Mouse (Mus musculus): ENCODE measurements at regions not wholly inside any gene's neighbourhood (a gene's known extent, or its start where the extent isn't known, plus 50 kb on each side); places are given as distances from the start of the nearest gene placed in this dataset.

DNA sequence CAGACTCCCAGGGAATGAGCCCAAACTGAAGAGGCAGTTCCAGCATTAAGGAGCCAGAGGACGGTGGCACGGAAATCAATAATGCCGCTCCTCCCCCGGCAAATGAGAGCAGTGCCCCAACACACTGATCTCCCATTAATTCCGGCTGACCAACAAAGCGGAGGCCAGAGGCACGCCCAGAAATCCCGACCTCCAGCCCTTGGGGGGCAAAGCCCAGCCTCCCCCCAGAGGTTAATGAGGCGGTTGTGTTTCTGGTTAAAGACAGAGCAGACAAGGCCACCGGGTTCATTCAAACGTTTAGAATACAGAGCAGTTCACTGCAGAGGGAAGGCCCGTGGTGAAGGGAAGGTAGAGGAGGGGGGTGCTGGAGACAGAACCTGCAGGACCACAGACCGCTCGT lies 149.9 kb upstream of the Tshz3 start:
- no peak for DNase-seq (ENCODE audit: low spot score in 2 of 2)

DNA sequence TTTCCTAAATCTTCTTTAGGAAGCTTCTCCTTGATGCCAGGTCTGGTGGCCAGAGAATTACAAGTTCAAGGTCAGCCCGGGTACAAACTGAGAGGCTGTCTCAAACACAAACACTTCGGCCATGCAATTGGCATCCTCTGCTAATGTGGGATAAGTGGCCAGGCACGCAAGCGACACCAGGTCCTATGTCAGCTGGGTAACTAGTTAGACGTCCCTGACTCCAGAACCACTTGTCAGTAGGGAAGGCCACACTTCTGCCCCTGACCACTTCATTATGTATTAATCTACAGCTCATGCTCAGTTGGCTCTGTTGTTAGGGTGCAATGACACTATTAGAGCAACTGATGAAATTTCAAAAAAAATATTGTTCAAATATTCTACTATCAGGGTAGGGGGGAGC lies 149.5 kb upstream of the Tshz3 start:
- no peak for DNase-seq (ENCODE audit: low spot score in 2 of 2)

DNA sequence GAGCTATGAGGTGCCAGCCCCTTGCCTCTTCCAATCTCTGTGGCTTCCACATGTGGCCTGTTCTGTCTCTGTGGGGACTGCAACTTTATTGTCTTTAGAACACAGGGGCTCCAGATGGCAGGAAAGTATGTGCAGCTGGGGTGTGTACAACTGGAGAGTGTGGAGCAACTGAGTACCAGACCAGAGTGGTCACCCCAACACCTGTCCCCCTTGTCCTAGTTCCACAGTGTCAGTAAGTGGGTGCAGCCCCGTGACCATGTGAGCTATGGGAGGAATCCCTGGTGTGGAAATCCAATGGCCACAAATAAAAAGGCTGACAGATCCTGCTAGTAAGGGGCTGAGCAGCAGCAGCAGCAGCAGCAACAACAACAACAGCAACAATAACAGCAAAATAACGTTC lies 126.9 kb upstream of the Tshz3 start:
- no peak for DNase-seq (ENCODE audit: low spot score in 2 of 2)

DNA sequence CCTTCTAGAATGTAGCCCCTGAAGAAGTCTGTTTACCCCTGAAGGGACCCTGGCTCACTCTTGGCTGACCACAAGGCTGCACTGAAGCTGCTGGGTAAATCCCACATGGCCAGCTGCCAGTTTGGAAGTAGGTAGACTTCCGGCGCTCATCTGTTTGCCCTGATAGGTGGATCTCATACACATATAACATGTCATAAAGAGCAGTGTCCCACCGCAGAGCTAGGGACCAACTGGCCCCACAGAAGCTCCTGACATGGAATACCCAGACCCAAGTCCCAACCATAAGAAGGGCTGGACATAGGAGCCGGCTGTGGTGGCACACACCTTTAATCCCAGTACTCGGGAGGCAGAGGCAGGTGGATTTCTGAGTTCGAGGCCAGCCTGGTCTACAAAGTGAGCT lies 115.8 kb upstream of the Tshz3 start:
- no peak for DNase-seq (ENCODE audit: low spot score in 2 of 2)

DNA sequence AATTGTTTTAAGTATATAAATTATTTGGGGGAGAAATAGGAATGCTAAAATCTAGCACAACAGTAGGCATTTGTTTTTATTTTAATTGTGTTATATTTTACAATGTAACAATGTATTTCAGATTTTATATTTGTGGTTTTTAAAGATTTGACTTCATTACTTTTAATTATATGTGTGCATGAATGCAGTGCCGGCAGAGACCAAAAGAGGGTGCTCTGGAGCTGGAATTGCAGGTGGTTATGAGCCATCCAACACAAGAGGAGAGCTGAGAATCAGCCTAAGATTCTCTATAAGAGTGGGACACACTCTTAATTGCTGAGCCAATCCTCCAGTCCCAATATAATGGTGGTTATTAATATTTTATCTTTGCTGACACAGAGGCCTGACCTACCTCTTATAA lies 112.9 kb upstream of the Tshz3 start:
- DNase-seq (ENCODE audit: low spot score in 2 of 2) = no peak

DNA sequence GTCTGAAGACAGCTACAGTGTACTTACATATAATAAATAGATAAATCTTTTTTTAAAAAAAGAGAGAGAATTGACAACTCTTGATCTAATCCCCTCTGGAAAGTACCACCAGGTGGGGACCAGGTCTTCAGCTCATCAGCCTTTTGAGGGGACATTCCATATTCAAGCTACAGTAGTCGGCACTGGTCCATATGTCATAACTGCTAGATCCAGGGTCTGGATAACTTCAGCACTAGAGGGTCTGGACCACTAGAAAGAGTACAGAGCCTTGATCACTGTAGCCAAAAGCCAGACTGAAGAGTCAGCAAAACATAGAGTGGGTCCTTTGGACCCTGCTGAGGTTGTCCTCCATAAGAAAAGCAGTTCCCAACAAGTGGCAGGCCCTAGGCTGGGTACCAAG lies 106.4 kb upstream of the Tshz3 start:
- no peak for DNase-seq (ENCODE audit: low spot score in 2 of 2)

DNA sequence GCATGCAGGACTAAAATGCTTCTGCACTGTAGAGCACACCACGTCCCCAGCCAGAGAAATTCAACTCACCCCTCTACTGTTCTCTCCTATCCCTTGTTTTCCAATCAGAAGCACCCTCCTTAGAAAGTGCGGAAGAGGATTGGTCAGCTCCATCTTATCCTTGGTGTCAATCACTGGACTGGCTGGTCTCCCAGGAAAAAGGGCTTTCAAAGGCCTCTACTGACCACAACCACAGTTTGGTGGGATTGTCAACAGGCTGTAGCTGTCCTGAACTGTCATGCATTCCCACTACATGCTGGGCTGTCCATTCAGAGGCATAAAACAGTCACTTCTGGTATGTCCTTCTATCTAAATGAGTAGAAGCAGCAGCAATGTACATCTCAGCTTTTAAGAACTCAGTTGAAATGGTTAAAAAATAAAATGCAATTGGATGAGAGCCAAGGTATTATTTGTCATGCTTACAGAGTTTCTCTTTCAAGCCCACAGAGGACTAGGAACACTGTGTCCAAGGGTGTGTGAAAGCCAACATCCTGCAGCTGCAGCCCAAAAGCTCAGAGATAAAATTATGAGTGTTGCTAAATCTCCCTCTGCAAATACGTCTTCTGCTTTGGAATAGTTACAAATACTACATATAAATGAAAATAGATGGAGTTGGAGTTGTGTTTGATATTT lies 101.2 kb upstream of the Tshz3 start:
- DNase-seq (ENCODE audit: low spot score in 2 of 2) = no peak

DNA sequence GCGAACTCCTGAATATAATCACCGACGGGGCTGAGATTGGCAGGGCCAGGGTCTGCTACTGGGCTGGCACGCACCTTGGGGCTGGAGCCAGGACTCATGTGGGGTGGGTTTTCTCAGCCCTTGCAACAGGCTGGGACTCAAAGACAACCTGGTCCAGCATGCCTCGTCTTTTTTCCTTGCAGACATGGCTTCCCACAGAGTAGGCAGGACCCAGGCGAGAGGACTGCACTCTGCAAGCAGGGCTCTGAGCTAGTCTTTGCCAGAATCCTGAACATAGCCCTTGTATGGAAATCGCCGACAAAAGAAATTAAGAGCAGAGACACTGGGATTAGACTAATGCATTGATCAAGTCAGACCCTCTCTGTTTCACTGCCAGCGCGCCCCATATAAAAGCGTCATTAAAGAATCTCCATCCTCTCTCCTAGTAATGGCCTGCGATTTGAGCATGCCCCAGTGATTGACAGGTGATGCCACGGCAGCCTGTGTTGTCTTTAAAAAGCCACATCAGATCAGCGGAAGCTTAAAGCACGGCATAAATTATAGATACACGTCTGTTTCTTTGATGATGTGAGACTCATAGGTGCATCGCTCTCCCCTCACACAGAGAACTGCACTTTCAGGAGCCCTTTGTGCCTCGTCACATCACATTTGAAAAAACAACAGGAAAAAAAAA lies 92.8 kb upstream of the Tshz3 start:
- DNase-seq (ENCODE audit: low spot score in 2 of 2) = peak in 1 of 2 experiments; percentile 19

DNA sequence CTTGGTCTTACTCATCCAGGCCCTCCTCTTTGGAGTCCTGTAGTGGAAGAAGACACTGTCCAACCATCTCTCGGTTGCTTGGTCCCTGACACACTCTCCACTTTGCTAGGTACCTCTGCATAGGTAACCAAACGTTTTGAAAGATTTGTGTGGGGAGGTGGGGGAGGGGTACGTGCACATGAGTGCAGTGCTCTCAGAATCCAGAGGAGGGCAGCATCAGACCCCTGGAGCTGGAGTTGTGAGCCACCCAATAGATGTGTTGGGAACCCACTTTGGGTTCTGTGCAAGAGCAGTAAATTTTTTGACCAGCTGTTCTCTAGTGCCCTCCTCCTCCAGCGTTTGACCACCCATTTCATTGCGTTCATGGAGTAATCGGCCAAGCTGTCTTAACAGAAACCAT lies 77.7 kb upstream of the Tshz3 start:
- DNase-seq (ENCODE audit: low spot score in 2 of 2) = no peak

DNA sequence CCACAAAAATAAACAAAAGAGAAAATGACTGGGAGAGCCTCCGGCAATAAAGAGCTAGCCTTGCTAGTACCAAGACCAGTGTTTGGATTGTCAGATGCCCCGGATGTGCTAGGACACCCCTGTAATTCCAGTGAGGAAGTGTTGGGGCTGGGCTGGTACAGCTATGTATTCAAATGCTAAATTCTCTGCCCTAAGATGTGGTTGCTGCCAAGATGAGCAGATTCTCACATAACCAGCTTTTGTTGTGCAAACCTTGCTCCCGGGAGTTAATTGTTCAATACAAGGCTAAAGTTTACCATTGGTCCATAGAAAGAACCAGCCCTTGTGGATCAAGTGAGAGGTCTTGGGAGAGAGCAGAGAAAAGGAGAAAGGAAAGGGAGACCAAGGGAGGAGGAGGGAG lies 53.7 kb upstream of the Tshz3 start:
- no peak for DNase-seq (ENCODE audit: low spot score in 2 of 2)
